Mouse (Mus musculus) monocyte, adult 2 months (primary cell): ENCODE results near the gene Cep83.
A peak's percentile ranks its signal among the peaks of the same experiment; 100 is the strongest.

Experiments
- DNase-seq, 2 experiments: peaks; one replicate each; pipeline ENCODE4 v3.0.0; 2022; ENCODE audit warnings: low spot score in 2 of 2, low read depth in 1 of 2

Cep83 gene

DNA sequence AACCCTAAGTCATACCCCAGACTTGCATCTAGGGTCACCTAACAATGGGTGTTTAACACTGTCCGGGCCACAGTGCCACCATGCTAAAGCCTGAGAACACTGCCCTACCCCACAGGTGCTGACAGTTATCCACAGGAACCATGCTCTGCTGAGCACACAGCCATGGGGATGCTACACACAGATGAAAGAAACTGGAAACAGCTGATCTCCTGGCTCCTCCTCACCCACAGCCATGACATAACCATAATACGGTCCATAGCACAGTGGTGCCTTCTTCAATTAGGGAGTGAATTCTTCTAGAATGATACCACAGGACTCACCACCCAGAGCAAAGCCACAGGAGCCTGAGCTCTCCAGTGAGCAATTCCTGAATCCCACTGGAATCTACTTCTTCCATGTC is 137.5 kb downstream of the Cep83 start:
- no peak for DNase-seq

DNA sequence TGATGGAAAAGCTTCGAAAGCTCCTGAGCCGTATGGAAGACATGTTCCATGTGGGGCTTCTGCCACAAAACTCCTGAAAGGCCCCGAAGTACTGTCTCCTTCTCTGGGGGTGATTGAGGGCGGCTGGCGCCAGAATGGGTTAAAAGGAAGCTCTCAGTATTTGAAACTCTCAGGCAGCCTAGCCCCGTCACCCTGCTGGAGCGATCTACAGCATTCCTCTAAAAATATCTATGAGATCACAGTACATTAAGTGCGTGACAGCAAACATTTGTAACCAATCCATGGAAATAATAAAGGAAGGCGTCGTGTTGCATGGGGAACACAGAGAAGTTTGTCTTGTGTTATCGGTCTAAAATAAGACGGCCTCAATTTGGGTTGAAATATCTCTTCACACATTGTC is 138.0 kb downstream of the Cep83 start:
- DNase-seq, result no peak

- DNase-seq, result no peak
Measured at GRCm38 (mm10) chr10:94827325-94827724, 138.9 kb downstream of the Cep83 start.

- peak; percentile 20 to 38 for DNase-seq
Measured at GRCm38 (mm10) chr10:94827890-94828733, 139.7 kb downstream of the Cep83 start.

DNA sequence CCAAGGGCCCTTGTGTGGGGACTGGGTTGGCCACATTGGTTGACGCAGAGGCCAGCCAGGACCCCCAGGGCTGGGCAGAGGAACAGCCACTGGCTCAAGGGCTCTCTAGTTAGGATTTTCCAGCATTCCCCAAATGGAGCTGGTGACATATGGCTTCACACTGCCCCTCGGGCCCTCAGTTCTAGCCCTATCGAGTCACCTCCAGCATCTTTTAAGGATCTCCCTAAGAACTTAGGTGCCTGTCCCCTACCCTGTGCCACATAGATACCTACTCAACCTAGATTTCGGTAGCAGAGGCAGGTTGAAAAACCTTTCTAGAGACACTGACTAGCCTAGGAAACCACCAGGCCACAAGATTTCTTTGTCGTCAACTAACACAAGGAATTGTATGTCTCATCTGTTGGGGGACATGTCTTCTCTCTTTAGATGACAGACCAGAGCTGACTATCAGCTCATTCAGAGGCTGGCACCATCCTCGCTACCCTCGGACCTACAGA is 140.3 kb downstream of the Cep83 start:
- no peak for DNase-seq

- peak; percentile 14 to 59 for DNase-seq
Measured at GRCm38 (mm10) chr10:94829407-94829806, 141.0 kb downstream of the Cep83 start.

GRCm38 (mm10) chr10:94835874-94836273 is 147.4 kb downstream of the Cep83 start:
- no peak for DNase-seq
